Mouse (Mus musculus) G1E (cell line): ENCODE measurements around the gene Dclre1a.

Source experiments
- CTCF ChIP-seq: IDR thresholded peaks from 2 replicates; pipeline ENCODE4 v1.5.1; 2012; ENCODE audit warnings: low read depth, low read length, inconsistent platforms, mixed read lengths
- GATA1 ChIP-seq: IDR thresholded peaks from 2 replicates; pipeline ENCODE4 v1.6.1; 2012; ENCODE audit warnings: borderline replicate concordance, low read length, inconsistent platforms, mixed read lengths
- GATA2 ChIP-seq: IDR thresholded peaks from 2 replicates; pipeline ENCODE4 v1.6.1; 2012; ENCODE audit warnings: low read depth, low read length, inconsistent platforms, borderline replicate concordance
- POLR2AphosphoS5 ChIP-seq: IDR thresholded peaks from 2 replicates; pipeline ENCODE4 v1.6.1; 2012; ENCODE audit warnings: low read depth, low read length, inconsistent platforms; ENCODE audit not compliant: insufficient replicate concordance
- TAL1 ChIP-seq: conservative IDR thresholded peaks from 2 replicates; pipeline ENCODE4 v1.6.1; 2012; ENCODE audit warnings: low read depth, low read length, inconsistent platforms, mixed read lengths

- TF ChIP-seq CTCF (no peak), GATA1 (no peak), GATA2 (no peak), POLR2AphosphoS5 (no peak), TAL1 (no peak)
Measured at GRCm38 (mm10) chr19:56487339-56487738, 60.7 kb downstream of the Dclre1a start.
